Mouse (Mus musculus): ENCODE measurements around the gene Mical2. TPM values are rescaled to one million over a fixed set of nuclear protein-coding genes. Genes with fewer than 3 reads are reported as not detected.

Gene Mical2
- total RNA-seq, 2 experiments from 2014 or later, result 573 to 577 TPM

- DNase-seq (ENCODE audit: low spot score in 2 of 2), result no peak
These were observed 224.5 kb downstream of the Mical2 start for GRCm38 (mm10) chr7:112449954-112450700.

GRCm38 (mm10) chr7:112452471-112452870 lies 226.8 kb downstream of the Mical2 start:
- no peak for DNase-seq (ENCODE audit: low spot score in 2 of 2)

GRCm38 (mm10) chr7:112453805-112454214 lies 228.2 kb downstream of the Mical2 start:
- no peak for DNase-seq (ENCODE audit: low spot score in 2 of 2)

- no peak for DNase-seq (ENCODE audit: low spot score in 2 of 2)
These were observed 228.7 kb downstream of the Mical2 start for GRCm38 (mm10) chr7:112454380-112454779.

GRCm38 (mm10) chr7:112454951-112455350 lies 229.3 kb downstream of the Mical2 start:
- no peak for DNase-seq (ENCODE audit: low spot score in 2 of 2)

- no peak for DNase-seq (ENCODE audit: low spot score in 2 of 2)
These were observed 230.0 kb downstream of the Mical2 start for GRCm38 (mm10) chr7:112455566-112456110.

GRCm38 (mm10) chr7:112457373-112457772 lies 231.7 kb downstream of the Mical2 start:
- DNase-seq (ENCODE audit: low spot score in 2 of 2), result no peak

- no peak for DNase-seq (ENCODE audit: low spot score in 2 of 2)
These were observed 232.3 kb downstream of the Mical2 start for GRCm38 (mm10) chr7:112457920-112458319.

- DNase-seq (ENCODE audit: low spot score in 2 of 2), result no peak
These were observed 232.8 kb downstream of the Mical2 start for GRCm38 (mm10) chr7:112458440-112458839.

Other genes with a start within 250 kb of the Mical2 start
- gene Usp47, start 202.4 kb upstream of the Mical2 start, total RNA-seq (2021), result 10 to 100 TPM; 64.3 to 66.0 TPM
- 100 to 1,000 TPM; 162 to 171 TPM for gene Dkk3, start 66.8 kb upstream of the Mical2 start, total RNA-seq (2021)
- 10 to 100 TPM; 60.7 to 63.9 TPM for gene Parva, start 201.6 kb downstream of the Mical2 start, total RNA-seq (2021)

Measured in layer of hippocampus, postnatal 14 days (tissue).